Mouse (Mus musculus) kidney, postnatal 0 days (tissue): ENCODE results near the gene S100a6. TPM values are rescaled to one million over a fixed set of nuclear protein-coding genes. Genes with fewer than 3 reads are reported as not detected.

Source experiments
- ATAC-seq: fragments of 200-750 bp; cut with Nextera tagmentation; replicated peaks from 2 replicates; pipeline ENCODE4 v1.8.0; 2017; ENCODE audit warnings: low read depth, moderate number of reproducible peaks, moderate TSS enrichment, moderate library complexity; ENCODE audit not compliant: low FRiP score
- DNase-seq: peaks from one replicate; pipeline ENCODE4 v3.0.0-alpha.2; 2016; ENCODE audit warnings: low spot score
- H3K27ac ChIP-seq: fragments of 300-500 bp; sonication (generic); 2 replicates; pipeline ENCODE4 v1.5.1; 2014; ENCODE audit warnings: mild to moderate bottlenecking
- H3K27me3 ChIP-seq: fragments of 300-500 bp; sonication (generic); 2 replicates; pipeline ENCODE4 v1.6.1; 2014; ENCODE audit warnings: low read length, mixed read lengths; ENCODE audit not compliant: insufficient read depth
- H3K36me3 ChIP-seq: fragments of 300-500 bp; sonication (generic); 2 replicates; pipeline ENCODE4 v1.6.1; 2014; ENCODE audit warnings: low read length, mixed read lengths; ENCODE audit not compliant: insufficient read depth
- H3K4me1 ChIP-seq: fragments of 300-500 bp; sonication (generic); replicated peaks from 2 replicates; pipeline ENCODE4 v1.6.1; 2014; ENCODE audit warnings: antibody characterized with exemption, low read length, mixed read lengths; ENCODE audit not compliant: insufficient read depth
- H3K4me2 ChIP-seq: fragments of 300-500 bp; sonication (generic); 2 replicates; pipeline ENCODE4 v1.6.1; 2014; ENCODE audit warnings: mild to moderate bottlenecking, low read length, moderate library complexity, mixed read lengths
- H3K4me3 ChIP-seq: fragments of 300-500 bp; sonication (generic); replicated peaks from 2 replicates; pipeline ENCODE4 v1.5.1; 2014; ENCODE audit warnings: low read depth, low read length
- H3K9ac ChIP-seq: fragments of 300-500 bp; sonication (generic); 2 replicates; pipeline ENCODE4 v1.6.1; 2014; ENCODE audit warnings: low read depth, low read length
- H3K9me3 ChIP-seq: fragments of 300-500 bp; sonication (generic); replicated peaks from 2 replicates; pipeline ENCODE4 v1.6.1; 2016; ENCODE audit warnings: low read length, inconsistent platforms, mixed read lengths
- CTCF ChIP-seq: IDR thresholded peaks from 2 replicates; pipeline ENCODE4 v1.5.1; 2016; ENCODE audit warnings: antibody characterized with exemption, low read depth, mild to moderate bottlenecking, moderate library complexity
- WGBS: fragments of 180-500 bp; shearing (Covaris S2); extraction: QIAGEN DNeasy Blood & Tissue Kit; methylation state at CpG from one replicate; pipeline ENCODE4 v1.1.7; 2014; 5-methylcytosine and 5-hydroxymethylcytosine counted together
- polyA plus RNA-seq: library from polyadenylated mRNA; unstranded; fragments of >200 nt; fragmentation: Nextera tagmentation; extraction: Ambion mirVana; gene quantifications from 2 replicates; pipeline ENCODE4 v1.2.1, GENCODE M21; 2015

Gene S100a6
- polyA plus RNA-seq, 1 experiment from 2014 or later: 525 TPM

- TF ChIP-seq CTCF: no peak
- Histone ChIP-seq H3K4me2 (no peak overlapping the region), H3K4me3 (no peak overlapping the region), H3K36me3 (no peaks in the 10 kb centered on the region), H3K27me3 (no peaks in the 10 kb centered on the region), H3K9ac (no peak overlapping the region), H3K4me1 (peaks cover 3% of the 10 kb centered on the region; the same call in 1 of the 2 replicates), H3K9me3 (no peaks in the 10 kb centered on the region), H3K27ac (peak overlapping the region; percentile 55; the same call in 1 of the 2 replicates)
- WGBS: 30% methylated on average over 4 of the region's 4 CpGs
- DNase-seq (peak; percentile 84), ATAC-seq (no peak; the same call in 1 of the 2 replicates)
Measured at GRCm38 (mm10) chr3:90604416-90604815, 8.3 kb upstream of the S100a6 start.

GRCm38 (mm10) chr3:90605049-90605448 lies 7.6 kb upstream of the S100a6 start:
- Histone ChIP-seq H3K4me2 (no peak overlapping the region), H3K4me1 (peaks cover 3% of the 10 kb centered on the region; the same call in 1 of the 2 replicates), H3K27me3 (no peaks in the 10 kb centered on the region), H3K36me3 (no peaks in the 10 kb centered on the region), H3K9ac (no peak overlapping the region), H3K27ac (peak overlapping the region; percentile 55; the same call in 1 of the 2 replicates), H3K9me3 (no peaks in the 10 kb centered on the region), H3K4me3 (no peak overlapping the region)
- TF ChIP-seq CTCF: no peak
- no peak for ATAC-seq
- no peak for DNase-seq
- WGBS: 79% methylated on average over 3 of the region's 3 CpGs

- ATAC-seq: no peak
Measured at GRCm38 (mm10) chr3:90605736-90606135, 6.9 kb upstream of the S100a6 start.

GRCm38 (mm10) chr3:90606185-90606584 lies 6.5 kb upstream of the S100a6 start:
- Histone ChIP-seq H3K27me3 (no peaks in the 10 kb centered on the region), H3K36me3 (no peaks in the 10 kb centered on the region), H3K9ac (no peak overlapping the region), H3K4me1 (peaks cover 3% of the 10 kb centered on the region; the same call in 1 of the 2 replicates), H3K9me3 (no peaks in the 10 kb centered on the region), H3K4me3 (no peak overlapping the region), H3K4me2 (no peak overlapping the region), H3K27ac (0 out of 2 replicates have a peak overlapping the region, but pooled peaks have one; percentile 21)
- 72% methylated on average over 6 of the region's 6 CpGs for WGBS
- ATAC-seq (no peak), DNase-seq (peak; percentile 83)
- TF ChIP-seq CTCF: no peak

More at GRCm38 (mm10) chr3:90605736-90606135, 6.9 kb upstream of the S100a6 start:
- 80% methylated on average over 2 of the region's 2 CpGs for WGBS
- Histone ChIP-seq H3K4me3 (no peak overlapping the region), H3K27ac (0 out of 2 replicates have a peak overlapping the region, but pooled peaks have one; percentile 21), H3K9me3 (no peaks in the 10 kb centered on the region), H3K4me1 (peaks cover 3% of the 10 kb centered on the region; the same call in 1 of the 2 replicates), H3K9ac (no peak overlapping the region), H3K4me2 (no peak overlapping the region), H3K27me3 (no peaks in the 10 kb centered on the region), H3K36me3 (no peaks in the 10 kb centered on the region)
- TF ChIP-seq CTCF: no peak
- no peak for DNase-seq

GRCm38 (mm10) chr3:90607361-90607760 lies 5.3 kb upstream of the S100a6 start:
- 85% methylated on average over 3 of the region's 3 CpGs for WGBS
- no peak for ATAC-seq
- H3K27me3 ChIP-seq: no peaks in the 10 kb centered on the region
- H3K27ac ChIP-seq: no peak overlapping the region
- TF ChIP-seq CTCF: no peak
- DNase-seq: no peak
- no peak overlapping the region for H3K4me3 ChIP-seq
- no peaks in the 10 kb centered on the region for H3K9me3 ChIP-seq
- H3K4me1 ChIP-seq: peaks cover 6% of the 10 kb centered on the region; the same call in 1 of the 2 replicates
- no peak overlapping the region for H3K9ac ChIP-seq
- no peaks in the 10 kb centered on the region for H3K36me3 ChIP-seq
- no peak overlapping the region for H3K4me2 ChIP-seq

- no peak for TF ChIP-seq CTCF
- ATAC-seq (no peak), DNase-seq (no peak)
- H3K27ac ChIP-seq: no peak within 1 kb of the TSS
- H3K4me3 ChIP-seq: no peak within 1 kb of the TSS
- H3K27me3 ChIP-seq: no peaks in the 10 kb centered on the region
- no peaks in the 10 kb centered on the region for H3K9me3 ChIP-seq
- H3K4me1 ChIP-seq: peaks cover 11% of the 10 kb centered on the region; the same call in 1 of the 2 replicates
- WGBS: 67% methylated on average over 3 of the region's 3 CpGs
- no peak within 1 kb of the TSS for H3K9ac ChIP-seq
- H3K36me3 ChIP-seq: no peaks in the 10 kb centered on the region
- no peak within 1 kb of the TSS for H3K4me2 ChIP-seq
Measured at GRCm38 (mm10) chr3:90608223-90608622, 4.5 kb upstream of the S100a6 start, which contains the start of gene S100a5. Gene S100a5, plus strand, starts transcription at chr3:90608523.

GRCm38 (mm10) chr3:90609102-90609501 lies 3.6 kb upstream of the S100a6 start:
- no peak overlapping the region for H3K4me2 ChIP-seq
- peaks cover 11% of the 10 kb centered on the region; the same call in 1 of the 2 replicates for H3K4me1 ChIP-seq
- no peak for DNase-seq
- H3K4me3 ChIP-seq: no peak overlapping the region
- TF ChIP-seq CTCF: no peak
- no peak for ATAC-seq
- H3K27me3 ChIP-seq: no peaks in the 10 kb centered on the region
- no peak overlapping the region for H3K9ac ChIP-seq
- no peak overlapping the region for H3K27ac ChIP-seq
- H3K9me3 ChIP-seq: no peaks in the 10 kb centered on the region
- no peaks in the 10 kb centered on the region for H3K36me3 ChIP-seq
